8 mouse cellular contexts compared by ENCODE assay signal in genomic region chr2:6352541-6352971, GRCm38 (mm10). TPM values are rescaled to one million over a fixed set of nuclear protein-coding genes. Genes with fewer than 3 reads are reported as not detected.
A peak's percentile ranks its signal among the peaks of the same experiment; 100 is the strongest.
DNase-seq lines count a peak whose midpoint lies in the region; ATAC-seq and TF ChIP-seq lines count a peak whose summit lies in the region.

No protein-coding gene starts in this region.

- H3K9me3 ChIP-seq in liver, embryonic 13.5 days (replicated peaks) = no peaks in the 10 kb centered on the region

- intact Hi-C loops in heart, postnatal 10 days (cut with DNase I) = loop anchor here (2.0 kb wide), 1 partner anchor 16 kb away; no protein-coding TSS in a partner anchor

- H3K4me2 ChIP-seq in liver, embryonic 13.5 days = peak overlapping the region; percentile 29

- H3K27ac ChIP-seq in liver, embryonic 13.5 days = 0 out of 2 replicates have a peak overlapping the region, but pooled peaks have one; percentile 15
- no peak overlapping the region for H3K27ac ChIP-seq in olfactory bulb, adult 2 months (ENCODE audit: insufficient read depth, low read depth, low read length)

- H3K27me3 ChIP-seq in liver, embryonic 13.5 days = no peaks in the 10 kb centered on the region

- TF ChIP-seq CTCF in olfactory bulb, adult 2 months (IDR thresholded peaks at IDR 0.05; ENCODE audit: insufficient read depth, low read depth, low read length) = no peak

- peak; percentile 59 for DNase-seq in adrenal gland, adult 2 months
- DNase-seq in adrenal gland, postnatal 4 days (ENCODE audit: low spot score in 2 of 2) = no peak
- peak; percentile 37 for DNase-seq in adrenal gland, postnatal 10 days
- peak; percentile 28 to 34 for DNase-seq in heart, postnatal 10 days
- DNase-seq in liver, embryonic 13.5 days = no peak
- DNase-seq in cerebellum, adult 9-10 months = no peak
- DNase-seq in cerebellum, postnatal 36 days = no peak

- H3K36me3 ChIP-seq in liver, embryonic 13.5 days = no peaks in the 10 kb centered on the region

- 36% methylated on average over 14 of the region's 14 CpGs for WGBS in liver, embryonic 13.5 days (ENCODE audit: insufficient replicate concordance)
- WGBS in olfactory bulb, adult 2 months = 31% methylated on average over 14 of the region's 14 CpGs

- ATAC-seq in liver, embryonic 13.5 days (ENCODE audit: low read depth) = 0 out of 2 replicates have a peak, but pooled peaks have one; percentile 36

- no peak overlapping the region for H3K4me3 ChIP-seq in liver, embryonic 13.5 days (replicated peaks)
- peak overlapping the region; percentile 2 for H3K4me3 ChIP-seq in olfactory bulb, adult 2 months (ENCODE audit: insufficient read depth, low read depth, low read length)

- no peak for TF ChIP-seq POLR2A in olfactory bulb, adult 2 months (IDR thresholded peaks at IDR 0.05; ENCODE audit: insufficient read depth, low read depth, low read length)

- H3K4me1 ChIP-seq in liver, embryonic 13.5 days (replicated peaks) = peaks cover 41% of the 10 kb centered on the region
- H3K4me1 ChIP-seq in olfactory bulb, adult 2 months (ENCODE audit: control insufficient read depth, insufficient read depth, low read length) = peaks cover 9% of the 10 kb centered on the region

- H3K9ac ChIP-seq in liver, embryonic 13.5 days = no peak overlapping the region

RNA-seq across cellular contexts. Expression of gene Usp6nl, which starts 30.1 kb away (rescaled TPM):
- 10 to 100 TPM; 35.9 to 42.0 TPM for total RNA-seq in adrenal gland, adult 2 months (2021)
- 3.3 and 5.9 TPM in 2 replicates for polyA plus RNA-seq in adrenal gland, adult 2 months (2012; rRNA removed)
- 10 to 100 TPM; 40.1 to 44.0 TPM for total RNA-seq in adrenal gland, postnatal 4 days (2021)
- total RNA-seq in adrenal gland, postnatal 10 days (2021) = 10 to 100 TPM; 27.1 to 28.7 TPM
- 10 to 100 TPM; 13.6 to 14.6 TPM for total RNA-seq in heart, postnatal 10 days (2021)
- polyA plus RNA-seq in liver, embryonic 13.5 days (2015; fragmentation: Nextera tagmentation; extraction: Ambion mirVana) = 3.4 and 5.5 TPM in 2 replicates
- polyA plus RNA-seq in olfactory bulb, adult 2 months (2012; ENCODE audit: insufficient read depth, insufficient read length, low replicate concordance, missing spikeins) = not detected in 2 replicates

Comparison
In these comparisons a context has a peak if more than half of its experiments do, and no peak if none do; other contexts are left out.
1. DNase-seq: peak in adrenal gland, adult 2 months (single experiment), adrenal gland, postnatal 10 days (single experiment) and heart, postnatal 10 days (2 of 2); none in adrenal gland, postnatal 4 days (0 of 2), liver, embryonic 13.5 days (single experiment), cerebellum, adult 9-10 months (single experiment) and cerebellum, postnatal 36 days (0 of 2).